Mouse (Mus musculus): ENCODE measurements around the gene Dock1.

DNA sequence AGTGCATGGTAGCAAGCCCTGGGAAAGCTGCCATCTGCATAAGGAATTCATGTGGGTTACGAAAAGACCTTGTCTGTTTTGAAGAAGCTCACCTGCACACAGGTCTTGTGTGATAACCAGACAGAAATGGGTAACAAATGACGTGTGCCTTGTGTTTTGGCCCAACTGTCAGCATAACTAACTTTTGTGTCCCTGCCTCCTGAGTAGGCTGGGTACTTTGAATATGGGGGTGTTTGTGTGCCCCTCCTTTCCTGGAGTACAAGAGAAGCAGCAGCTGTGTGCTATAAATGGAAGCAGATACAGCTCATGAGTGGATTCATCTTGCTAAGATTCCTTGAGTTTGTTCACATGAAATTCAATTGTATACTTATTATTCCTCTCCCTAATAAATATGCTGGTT lies 480.5 kb downstream of the Dock1 start:
- no peak for TF ChIP-seq POLR2A (IDR thresholded peaks at IDR 0.05; ENCODE audit: low read depth, low read length)
- no peak for TF ChIP-seq CTCF (IDR thresholded peaks at IDR 0.05; ENCODE audit: extremely low read depth, insufficient read depth, insufficient read length, insufficient replicate concordance)

All from spleen, adult 2 months (tissue).